Mouse (Mus musculus) heart, adult 9 months (tissue): ENCODE results near the gene Smyd3.
"Not testable (repeated sequence)": the region's sequence is repeated elsewhere in the genome, so short reads cannot be mapped to it uniquely, and the experiment has no call there.

Experiments
- DNase-seq, 2 experiments: peaks; one replicate each; pipeline ENCODE4 v3.0.0; 2022; ENCODE audit warnings: low spot score in 2 of 2

The Smyd3 gene

DNA sequence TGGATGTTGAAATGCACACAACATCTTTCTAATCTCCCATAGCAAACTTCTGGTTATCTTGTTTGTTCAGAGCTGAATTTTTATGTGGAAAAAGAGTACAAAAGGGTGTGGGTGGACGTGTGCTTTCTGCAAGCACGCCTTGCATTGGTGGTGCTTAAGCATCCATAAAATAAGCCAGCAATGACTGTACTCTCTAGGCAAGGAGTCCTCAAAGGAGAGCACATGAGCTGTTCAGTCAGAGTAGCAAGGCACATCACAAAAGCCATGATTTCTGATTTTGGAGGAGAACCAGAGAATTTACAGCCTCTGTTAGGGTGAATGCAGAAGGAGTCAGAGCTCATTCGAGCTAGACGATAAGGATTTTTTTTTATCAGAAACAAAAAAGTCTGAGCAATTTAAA, 343.6 kb downstream of the Smyd3 start:
- no peak for DNase-seq

DNA sequence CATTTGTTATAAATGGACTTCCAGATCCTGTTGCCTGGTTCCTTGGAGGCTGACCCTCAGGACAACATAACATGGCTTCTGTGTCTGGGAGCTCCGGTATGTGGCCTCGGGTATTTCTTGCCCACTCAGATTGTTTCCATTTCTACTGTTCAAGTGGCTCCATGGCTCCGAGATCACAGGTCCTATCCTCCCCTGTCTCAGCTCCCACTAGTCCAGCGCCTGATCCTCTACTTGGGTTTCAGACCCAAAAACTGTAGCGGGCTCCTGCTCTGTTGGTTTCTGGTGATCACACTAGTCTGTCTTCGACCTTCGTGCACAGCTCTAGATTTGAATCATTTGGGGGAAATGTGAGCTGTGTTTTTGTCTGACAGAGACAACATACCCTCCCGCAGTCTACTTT, 347.3 kb downstream of the Smyd3 start:
- DNase-seq = no peak

GRCm38 (mm10) chr1:179169749-179170148, 348.1 kb downstream of the Smyd3 start:
- no peak for DNase-seq

- no peak for DNase-seq
These were observed 348.7 kb downstream of the Smyd3 start for GRCm38 (mm10) chr1:179169161-179169560.

GRCm38 (mm10) chr1:179164219-179164618, 353.6 kb downstream of the Smyd3 start:
- DNase-seq = not testable (repeated sequence)

DNA sequence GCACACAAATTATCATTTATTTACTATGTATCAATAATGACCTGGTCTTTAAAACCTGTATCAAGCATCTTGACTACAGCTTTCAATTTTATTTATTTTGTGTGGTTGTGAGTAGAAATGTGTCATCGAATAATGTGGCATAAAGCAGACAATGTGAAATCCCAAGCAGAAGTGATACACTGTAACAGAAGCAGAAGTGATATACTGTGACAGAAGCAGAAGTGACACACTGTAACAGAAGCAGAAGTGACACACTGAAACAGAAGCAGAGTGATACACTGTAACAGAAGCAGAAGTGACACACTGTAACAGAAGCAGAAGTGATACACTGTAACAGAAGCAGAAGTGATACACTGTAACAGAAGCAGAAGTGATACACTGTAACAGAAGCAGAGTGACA, 355.1 kb downstream of the Smyd3 start:
- not testable (repeated sequence) for DNase-seq

DNA sequence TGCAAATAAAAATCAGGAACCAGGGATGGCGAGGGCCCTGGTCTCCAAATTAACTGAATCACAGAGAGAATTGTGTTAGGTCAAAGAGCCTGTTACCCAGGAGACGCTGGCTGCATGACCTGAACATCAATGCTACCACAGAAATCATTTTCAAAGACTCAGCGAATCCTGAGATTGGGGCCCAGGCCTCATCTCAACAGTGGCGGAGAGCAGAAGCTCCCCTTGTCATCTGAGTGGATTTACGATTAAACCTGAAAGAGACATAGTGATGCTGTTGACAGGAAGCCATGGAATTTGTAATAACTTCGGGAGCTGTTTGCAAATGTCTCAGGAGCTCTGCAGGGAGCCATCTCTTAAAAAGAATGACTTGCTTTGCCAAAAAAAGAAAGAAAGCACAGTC, 355.9 kb downstream of the Smyd3 start:
- DNase-seq = no peak

- no peak for DNase-seq
These were observed 357.1 kb downstream of the Smyd3 start for GRCm38 (mm10) chr1:179160697-179161096.

GRCm38 (mm10) chr1:179152376-179152775, 365.5 kb downstream of the Smyd3 start:
- no peak for DNase-seq

DNA sequence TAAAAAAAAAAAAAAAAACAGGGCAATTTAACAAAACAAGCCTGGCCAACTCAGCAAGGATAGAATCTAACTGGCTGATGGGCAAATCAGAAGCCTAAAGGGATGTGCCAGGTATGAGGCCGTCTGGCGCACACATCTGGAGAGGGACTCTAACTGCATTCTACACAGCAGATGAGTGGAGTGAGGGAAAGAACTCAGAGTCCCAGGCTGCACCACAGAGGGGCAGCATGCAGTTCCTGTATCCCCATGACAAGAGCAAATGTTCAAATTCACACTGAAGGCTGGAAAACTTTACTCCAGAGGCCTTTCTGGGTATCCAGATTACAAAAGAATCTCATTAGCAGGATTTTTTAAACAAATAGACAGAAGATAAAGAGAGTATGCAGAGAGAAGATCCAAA, 366.6 kb downstream of the Smyd3 start:
- DNase-seq = no peak

DNA sequence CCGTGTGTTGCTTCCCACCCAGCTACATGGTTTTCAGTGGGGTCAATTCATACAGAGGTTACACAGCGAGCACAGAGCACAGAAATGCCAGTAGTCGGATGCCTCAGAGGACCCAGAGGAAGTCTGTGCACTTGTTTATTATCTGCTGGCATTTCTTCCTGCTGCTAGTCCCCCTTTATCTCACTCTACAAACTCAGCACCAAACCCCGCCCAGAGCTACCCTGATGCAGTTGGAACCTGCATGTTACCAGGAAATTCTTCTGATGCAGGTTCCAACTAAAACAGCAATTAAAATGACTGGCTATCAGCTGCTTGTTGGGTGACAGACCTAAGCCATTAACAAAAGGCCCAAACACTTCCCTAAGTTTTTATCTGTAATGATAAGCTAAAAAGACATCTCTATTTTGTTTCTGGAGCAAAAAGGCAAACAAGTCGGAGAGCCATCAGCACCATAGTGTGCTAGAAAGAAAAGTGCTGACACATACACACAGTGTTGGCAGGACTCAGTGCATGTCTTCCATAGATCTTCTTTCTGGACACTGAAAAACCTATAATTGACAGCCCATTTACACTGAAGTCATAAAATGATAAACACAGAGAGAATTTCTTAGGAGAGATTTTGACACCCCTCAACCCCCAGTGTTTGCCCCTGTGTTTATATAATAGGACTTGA, 368.2 kb downstream of the Smyd3 start:
- no peak for DNase-seq

DNA sequence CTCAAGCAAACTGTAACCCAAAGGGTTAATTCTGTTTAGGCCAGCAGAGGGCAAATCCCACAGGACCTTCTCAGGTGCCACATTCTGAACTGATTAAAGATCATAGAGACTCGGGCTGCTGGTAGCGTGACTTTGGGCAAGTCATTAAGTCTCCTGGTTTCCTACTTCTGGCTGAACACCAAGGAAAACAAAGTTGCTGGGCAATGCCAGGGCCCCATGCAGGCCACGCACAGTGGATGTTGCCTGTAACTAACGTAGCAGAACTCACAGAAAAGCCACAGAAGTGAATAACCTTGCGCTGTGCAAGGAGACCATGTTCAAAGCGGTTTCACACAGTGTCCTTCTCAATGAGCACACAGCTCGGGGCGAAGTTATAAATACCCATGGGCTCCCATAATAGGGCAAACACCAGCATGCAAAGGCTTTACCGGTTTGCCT, 371.1 kb downstream of the Smyd3 start:
- peak in 1 of 2 experiments; percentile 1 for DNase-seq

- no peak for DNase-seq
These were observed 374.5 kb downstream of the Smyd3 start for GRCm38 (mm10) chr1:179143154-179143832.

GRCm38 (mm10) chr1:179142177-179142576, 375.7 kb downstream of the Smyd3 start:
- peak; percentile 11 to 40 for DNase-seq

- no peak for DNase-seq
These were observed 376.7 kb downstream of the Smyd3 start for GRCm38 (mm10) chr1:179141071-179141650.

DNA sequence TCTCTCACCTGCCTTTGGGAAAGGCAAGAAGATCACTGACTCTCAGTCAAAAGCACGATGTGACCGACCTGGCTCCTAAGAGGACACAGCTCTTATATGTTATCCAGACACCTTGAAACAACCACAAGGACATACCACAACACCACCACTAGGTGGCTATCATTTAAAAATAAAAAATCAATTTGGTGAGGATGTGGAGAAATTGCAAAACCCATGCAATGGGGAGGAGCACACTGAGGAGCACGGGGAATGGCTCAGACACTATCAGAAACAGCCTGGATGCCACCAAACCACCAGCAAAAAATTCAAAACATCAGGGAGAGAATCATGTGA, 380.7 kb downstream of the Smyd3 start:
- DNase-seq = no peak

GRCm38 (mm10) chr1:179136461-179137144, 381.2 kb downstream of the Smyd3 start:
- DNase-seq = peak; percentile 17 to 41

DNA sequence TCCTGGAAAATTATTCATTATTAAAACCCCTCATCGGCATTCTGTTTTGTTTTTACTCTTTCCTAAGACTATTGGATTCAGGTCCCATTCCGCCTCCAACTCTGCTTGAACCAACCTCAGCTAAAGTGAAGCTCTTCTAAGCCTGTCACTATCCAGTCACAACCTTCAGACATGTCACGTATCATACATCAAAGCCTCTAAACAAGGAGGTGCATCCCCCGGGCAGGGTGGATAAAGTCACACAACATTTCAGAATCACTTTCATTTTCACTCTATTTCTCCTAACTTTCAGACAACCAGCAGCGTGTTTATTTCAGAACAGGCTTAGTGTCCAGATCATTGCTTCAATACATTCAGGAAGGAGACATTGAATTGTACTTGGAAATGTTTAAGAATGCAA, 387.8 kb downstream of the Smyd3 start:
- no peak for DNase-seq

GRCm38 (mm10) chr1:179126287-179126686, 391.6 kb downstream of the Smyd3 start:
- no peak for DNase-seq

DNA sequence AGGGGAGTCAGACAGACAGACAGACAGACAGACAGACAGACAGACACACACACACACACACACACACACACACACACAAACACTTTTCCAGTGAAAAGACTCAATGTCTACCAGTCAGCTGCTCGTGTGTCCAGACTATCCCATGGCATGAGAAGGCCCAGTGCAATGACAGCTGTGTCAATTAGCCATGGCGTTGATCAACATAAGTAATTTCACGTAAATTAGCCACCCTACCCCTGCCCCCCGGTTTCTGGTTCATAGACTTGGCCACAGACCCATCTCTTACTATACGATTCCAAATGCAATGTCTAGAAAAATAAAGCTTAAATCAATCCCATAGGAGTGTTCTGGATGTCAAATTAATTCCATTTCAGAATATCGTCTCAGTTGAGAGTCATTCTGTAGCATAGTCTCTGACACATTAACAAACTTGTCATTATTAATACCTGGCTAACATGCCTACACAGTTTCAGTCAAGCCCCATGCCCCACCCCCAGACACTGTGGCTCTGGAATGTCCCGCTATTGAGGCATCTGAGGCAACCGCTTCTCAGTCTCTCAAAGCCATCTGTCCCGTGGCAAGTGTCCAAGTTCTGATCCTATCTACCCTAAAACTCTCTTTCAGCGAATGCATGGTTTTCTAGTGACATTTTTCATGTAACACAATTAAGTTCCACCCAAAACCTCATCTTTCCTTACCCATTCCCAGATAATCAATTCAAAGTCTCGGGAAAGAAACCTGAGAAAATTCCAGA, 395.2 kb downstream of the Smyd3 start:
- DNase-seq = no peak

- no peak for DNase-seq
These were observed 397.4 kb downstream of the Smyd3 start for GRCm38 (mm10) chr1:179120217-179120966.
